Mouse (Mus musculus) frontal cortex, adult 2 months (tissue): ENCODE measurements around the gene Ttc22. TPM values are rescaled to one million over a fixed set of nuclear protein-coding genes. Genes with fewer than 3 reads are reported as not detected.

Experiments used
- DNase-seq, 2 experiments: peaks; one replicate each; pipeline ENCODE4 v3.0.0; 2022; ENCODE audit warnings: low spot score in 1 of 2; ENCODE audit errors: extremely low spot score in 1 of 2
- polyA plus RNA-seq: library from polyadenylated mRNA; depleted of rRNA; stranded (reverse); fragments of >200 nt; gene quantifications from 2 replicates; pipeline ENCODE4 v1.2.3, GENCODE M21; 2012; rRNA removed

The Ttc22 gene
- polyA plus RNA-seq, result 2.0 and 2.3 TPM in 2 replicates

- no peak for DNase-seq
Measured at GRCm38 (mm10) chr4:106622030-106622493, at the start of gene Ttc22. Gene Ttc22 (plus strand): TSS chr4:106622432.

GRCm38 (mm10) chr4:106575022-106575421 lies 47.2 kb upstream of the Ttc22 start:
- DNase-seq, result no peak

GRCm38 (mm10) chr4:106577511-106577910 lies 44.7 kb upstream of the Ttc22 start:
- DNase-seq, result no peak

GRCm38 (mm10) chr4:106581176-106581864 lies 40.9 kb upstream of the Ttc22 start:
- peak in 1 of 2 experiments; percentile 48 for DNase-seq

GRCm38 (mm10) chr4:106581865-106582204 lies 40.4 kb upstream of the Ttc22 start:
- peak in 1 of 2 experiments; percentile 47 for DNase-seq

- DNase-seq, result no peak
Measured at GRCm38 (mm10) chr4:106582428-106583153, 39.6 kb upstream of the Ttc22 start.

GRCm38 (mm10) chr4:106584665-106585064 lies 37.6 kb upstream of the Ttc22 start:
- DNase-seq, result no peak

GRCm38 (mm10) chr4:106587075-106587474 lies 35.2 kb upstream of the Ttc22 start:
- DNase-seq, result no peak

GRCm38 (mm10) chr4:106590142-106590541 lies 32.1 kb upstream of the Ttc22 start:
- no peak for DNase-seq

- no peak for DNase-seq
Measured at GRCm38 (mm10) chr4:106590871-106591270, 31.4 kb upstream of the Ttc22 start.

GRCm38 (mm10) chr4:106593636-106594035 lies 28.6 kb upstream of the Ttc22 start:
- DNase-seq, result no peak

GRCm38 (mm10) chr4:106596200-106596599 lies 26.0 kb upstream of the Ttc22 start:
- no peak for DNase-seq

GRCm38 (mm10) chr4:106597055-106597454 lies 25.2 kb upstream of the Ttc22 start:
- no peak for DNase-seq

GRCm38 (mm10) chr4:106597741-106598140 lies 24.5 kb upstream of the Ttc22 start:
- DNase-seq, result no peak

GRCm38 (mm10) chr4:106599415-106599814 lies 22.8 kb upstream of the Ttc22 start:
- DNase-seq, result no peak

GRCm38 (mm10) chr4:106600770-106601169 lies 21.5 kb upstream of the Ttc22 start:
- DNase-seq, result no peak

- no peak for DNase-seq
Measured at GRCm38 (mm10) chr4:106606639-106607554, 15.3 kb upstream of the Ttc22 start.

GRCm38 (mm10) chr4:106607905-106608304 lies 14.3 kb upstream of the Ttc22 start:
- no peak for DNase-seq

- DNase-seq, result no peak
Measured at GRCm38 (mm10) chr4:106613105-106613504, 9.1 kb upstream of the Ttc22 start.

- DNase-seq, result peak in 1 of 2 experiments; percentile 59
Measured at GRCm38 (mm10) chr4:106613560-106613959, 8.7 kb upstream of the Ttc22 start.
